Mouse (Mus musculus) bone marrow macrophage, adult 2 months (primary cell): ENCODE measurements at regions not wholly inside any gene's neighbourhood (a gene's known extent, or its start where the extent isn't known, plus 50 kb on each side); places are given as distances from the start of the nearest gene placed in this dataset.

Experiments used
- CTCF ChIP-seq: IDR thresholded peaks from 2 replicates; pipeline ENCODE4 v1.5.1; 2012; ENCODE audit warnings: low read depth, mild to moderate bottlenecking, low read length, moderate library complexity
- POLR2A ChIP-seq: IDR thresholded peaks from 2 replicates; pipeline ENCODE4 v1.6.1; 2012; ENCODE audit warnings: mild to moderate bottlenecking, low read depth, low read length, borderline replicate concordance

GRCm38 (mm10) chr15:61183751-61184596, 261.2 kb upstream of the A1bg start:
- no peak for TF ChIP-seq CTCF
- TF ChIP-seq POLR2A, result no peak
